Mouse (Mus musculus): ENCODE results near the gene Dst.

DNA sequence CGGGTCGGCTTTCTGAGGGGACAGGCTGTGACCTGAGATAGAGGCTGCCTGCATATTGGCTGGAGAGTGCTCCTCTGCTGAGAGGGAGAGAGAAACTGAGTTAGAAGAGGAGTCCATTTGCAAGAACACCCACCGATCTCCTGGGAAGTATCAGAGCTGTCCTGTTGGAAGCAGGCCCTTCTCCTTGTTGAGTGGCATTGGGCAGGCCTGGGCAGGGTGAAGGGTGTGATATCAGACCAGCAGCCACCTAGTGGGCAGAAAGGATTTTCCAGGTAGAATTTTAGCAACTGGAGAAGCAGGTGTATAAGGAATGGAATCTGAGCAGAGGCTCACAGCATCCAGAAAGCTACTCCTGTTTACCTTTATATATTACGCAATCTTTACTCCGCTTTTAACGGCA, 39.8 kb downstream of the Dst start:
- TF ChIP-seq CTCF (IDR thresholded peaks at IDR 0.05 in 2 of 3, conservative IDR thresholded peaks at IDR 0.05 in 1 of 3; ENCODE audit: control insufficient read depth in 1 of 3, insufficient read depth in 1 of 3, low read depth in 2 of 3, low read length in 3 of 3, poor library complexity in 1 of 3, severe bottlenecking in 1 of 3): no peak
- no peak for TF ChIP-seq MAZ (IDR thresholded peaks at IDR 0.05; ENCODE audit: low read depth, low read length)
- TF ChIP-seq POLR2A (IDR thresholded peaks at IDR 0.05; ENCODE audit: control insufficient read depth in 1 of 2, insufficient read depth in 1 of 2, low read depth in 1 of 2, low read length in 2 of 2, poor library complexity in 1 of 2): no peak
- TF ChIP-seq MXI1 (IDR thresholded peaks at IDR 0.05; ENCODE audit: low read depth, low read length): no peak
- TF ChIP-seq USF1 (IDR thresholded peaks at IDR 0.05; ENCODE audit: low read depth, low read length): no peak
- no peak for TF ChIP-seq GATA1 (IDR thresholded peaks at IDR 0.05; ENCODE audit: low read depth, low read length)

Data from MEL (cell line).